Mouse (Mus musculus) G1E (cell line): ENCODE data around the gene Raly. TPM values are rescaled to one million over a fixed set of nuclear protein-coding genes. Genes with fewer than 3 reads are reported as not detected.

Experiments
- ATAC-seq: 2 replicates; pipeline ENCODE4 v1.8.0; 2016; ENCODE audit warnings: mild to moderate bottlenecking; ENCODE audit not compliant: insufficient number of reproducible peaks, poor library complexity, low FRiP score, severe bottlenecking; ENCODE audit errors: extremely low read depth
- DNase-seq: peaks from one replicate; pipeline ENCODE4 v3.0.0; 2012; ENCODE audit warnings: low spot score
- H3K27me3 ChIP-seq: 2 replicates; pipeline ENCODE4 v1.6.1; 2012; ENCODE audit warnings: mild to moderate bottlenecking, low read length, inconsistent platforms; ENCODE audit not compliant: insufficient read depth
- H3K36me3 ChIP-seq: replicated peaks from 2 replicates; pipeline ENCODE3; 2012; ENCODE audit warnings: mild to moderate bottlenecking, inconsistent platforms
- H3K4me1 ChIP-seq: 2 replicates; pipeline ENCODE4 v1.6.1; 2012; ENCODE audit warnings: low read depth, low read length, inconsistent platforms, mixed read lengths; ENCODE audit not compliant: insufficient read depth
- H3K4me3 ChIP-seq: 2 replicates; pipeline ENCODE4 v1.5.1; 2012; ENCODE audit warnings: low read depth, mild to moderate bottlenecking, inconsistent platforms, low read length, moderate library complexity, mixed read lengths
- H3K9me3 ChIP-seq: replicated peaks from 2 replicates; pipeline ENCODE4 v1.6.1; 2012; ENCODE audit warnings: inconsistent platforms
- CTCF ChIP-seq: IDR thresholded peaks from 2 replicates; pipeline ENCODE4 v1.5.1; 2012; ENCODE audit warnings: low read depth, low read length, inconsistent platforms, mixed read lengths
- GATA1 ChIP-seq: IDR thresholded peaks from 2 replicates; pipeline ENCODE4 v1.6.1; 2012; ENCODE audit warnings: borderline replicate concordance, low read length, inconsistent platforms, mixed read lengths
- GATA2 ChIP-seq: IDR thresholded peaks from 2 replicates; pipeline ENCODE4 v1.6.1; 2012; ENCODE audit warnings: low read depth, low read length, inconsistent platforms, borderline replicate concordance
- POLR2AphosphoS5 ChIP-seq: IDR thresholded peaks from 2 replicates; pipeline ENCODE4 v1.6.1; 2012; ENCODE audit warnings: low read depth, low read length, inconsistent platforms; ENCODE audit not compliant: insufficient replicate concordance
- TAL1 ChIP-seq: conservative IDR thresholded peaks from 2 replicates; pipeline ENCODE4 v1.6.1; 2012; ENCODE audit warnings: low read depth, low read length, inconsistent platforms, mixed read lengths
- polyA plus RNA-seq: library from polyadenylated mRNA; stranded (reverse); fragments of >175 nt; gene quantifications from 2 replicates; pipeline ENCODE4 v1.2.3, GENCODE M21; 2012
- total RNA-seq, 2 experiments: library from RNA; stranded (forward) in 1 of 2; stranded (reverse) in 1 of 2; fragments of 200-1000 nt in 1 of 2; fragments of >200 nt in 1 of 2; fragmentation: Nextera tagmentation in 1 of 2; gene quantifications; 2 replicates each; pipeline ENCODE4 v1.2.3; 2014 to 2017

Raly gene
- total and polyA plus RNA-seq, 3 experiments = 122 to 597 (median 173) TPM

DNA sequence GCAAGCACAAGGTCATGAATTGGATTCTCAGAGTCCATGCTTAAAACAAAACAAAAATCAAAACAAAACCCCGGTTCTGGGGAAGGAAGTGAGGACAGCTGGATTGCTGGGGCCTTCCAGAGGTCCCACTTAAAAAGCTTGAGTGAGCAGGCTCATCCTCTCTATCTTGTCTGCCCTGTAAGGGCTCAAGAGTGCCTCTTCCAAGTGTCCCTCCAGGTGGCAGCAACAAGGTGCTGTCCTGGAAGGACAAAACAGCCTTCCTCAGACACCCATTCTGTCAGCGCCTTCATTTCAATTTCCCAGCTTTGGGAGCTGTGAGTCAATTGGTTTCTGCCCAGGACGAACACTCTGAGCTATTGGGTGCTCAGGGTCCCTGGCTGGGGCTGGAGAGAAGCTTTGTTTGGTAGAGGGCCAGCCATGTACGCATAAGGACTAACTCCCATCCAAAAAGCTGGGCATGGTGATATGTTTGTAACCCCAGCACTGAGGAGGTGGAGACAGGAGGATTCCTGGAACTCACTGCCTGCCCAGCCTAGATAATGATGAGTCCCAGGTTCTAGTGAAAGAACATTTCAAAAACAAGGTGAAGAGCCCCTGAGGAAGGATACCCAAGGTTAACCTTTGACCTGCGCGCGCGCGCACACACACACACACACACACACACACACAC lies 25.9 kb upstream of the Raly start:
- TF ChIP-seq GATA1 = no peak
- TF ChIP-seq GATA2 = no peak
- TF ChIP-seq TAL1 = no peak
- TF ChIP-seq CTCF = no peak
- no peak for TF ChIP-seq POLR2AphosphoS5
- Histone ChIP-seq H3K9me3 (no peaks in the 10 kb centered on the region), H3K4me1 (peaks cover 30% of the 10 kb centered on the region), H3K27me3 (peaks cover 24% of the 10 kb centered on the region; the same call in 1 of the 2 replicates), H3K36me3 (no peaks in the 10 kb centered on the region), H3K4me3 (no peak overlapping the region)
- ATAC-seq = no peak
- no peak for DNase-seq

DNA sequence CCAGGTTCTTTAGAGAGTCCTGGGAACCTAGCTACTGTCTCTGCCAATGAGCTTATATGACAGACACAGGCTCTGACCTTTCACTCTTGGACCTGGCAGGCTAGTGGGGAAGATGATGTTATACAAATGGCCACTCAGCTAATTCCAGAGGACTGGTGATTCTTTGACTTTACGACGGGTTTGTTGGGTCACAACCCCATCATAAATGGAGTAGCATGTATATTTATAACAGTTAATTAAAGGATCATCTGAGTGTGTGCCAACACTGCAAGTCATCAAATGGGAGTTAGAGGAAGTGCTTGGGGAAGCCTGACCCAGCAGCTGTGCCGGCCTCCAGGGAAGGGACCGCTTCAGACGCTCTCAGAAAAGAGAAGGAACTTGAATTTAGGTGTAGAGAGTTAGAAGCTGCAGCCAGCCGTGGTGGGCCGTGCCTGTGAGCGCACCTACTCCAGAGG lies 25.3 kb upstream of the Raly start:
- Histone ChIP-seq H3K4me1 (peaks cover 30% of the 10 kb centered on the region), H3K36me3 (no peaks in the 10 kb centered on the region), H3K27me3 (peaks cover 20% of the 10 kb centered on the region; the same call in 1 of the 2 replicates), H3K9me3 (no peaks in the 10 kb centered on the region), H3K4me3 (no peak overlapping the region)
- no peak for TF ChIP-seq CTCF
- no peak for TF ChIP-seq GATA2
- TF ChIP-seq GATA1 = no peak
- no peak for TF ChIP-seq POLR2AphosphoS5
- no peak for TF ChIP-seq TAL1
- no peak for DNase-seq
- no peak for ATAC-seq

DNA sequence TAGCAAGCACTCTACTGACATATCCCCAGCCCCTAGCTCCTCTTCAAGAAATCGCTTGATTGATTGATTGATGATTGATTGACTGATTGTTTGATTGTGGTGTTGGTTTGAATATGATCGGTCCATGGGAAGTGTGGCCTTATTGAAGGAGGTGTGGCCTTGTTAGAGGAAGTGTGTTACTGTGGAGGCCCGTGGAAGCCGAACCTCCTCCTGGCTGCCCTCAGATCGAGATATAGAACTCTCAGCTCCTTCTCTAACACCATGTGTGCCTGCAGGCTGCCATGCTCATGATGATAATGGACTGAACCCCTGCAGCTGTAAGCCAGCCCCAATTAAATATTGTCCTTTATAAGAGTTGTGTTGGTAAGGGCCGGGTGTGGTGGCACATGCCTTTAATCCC lies 23.8 kb upstream of the Raly start:
- H3K36me3 ChIP-seq = no peaks in the 10 kb centered on the region
- peaks cover 30% of the 10 kb centered on the region for H3K4me1 ChIP-seq
- H3K4me3 ChIP-seq = no peak overlapping the region
- H3K27me3 ChIP-seq = peaks cover 10% of the 10 kb centered on the region; the same call in 1 of the 2 replicates
- H3K9me3 ChIP-seq = no peaks in the 10 kb centered on the region
- DNase-seq = no peak
- no peak for TF ChIP-seq GATA1
- TF ChIP-seq TAL1 = no peak
- no peak for TF ChIP-seq POLR2AphosphoS5
- TF ChIP-seq GATA2 = no peak
- TF ChIP-seq CTCF = no peak
- ATAC-seq = no peak

DNA sequence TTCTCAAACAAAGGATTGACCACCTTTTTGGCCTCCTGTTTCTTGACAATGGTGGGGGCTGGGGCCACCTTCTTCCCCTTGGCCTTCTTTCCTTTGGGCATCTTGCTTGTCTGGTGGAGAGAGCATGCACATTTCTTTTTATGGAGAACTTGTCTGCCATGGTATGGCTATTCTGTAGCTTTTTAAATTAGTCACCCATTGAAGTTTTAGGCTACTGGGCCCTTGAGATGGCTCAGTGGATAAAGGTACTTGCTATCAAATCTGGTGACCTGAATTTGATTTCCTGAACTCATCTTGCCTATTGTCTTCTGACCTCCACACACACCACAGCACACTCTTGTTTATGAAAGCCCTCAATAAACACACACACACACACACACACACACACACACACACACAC lies 21.0 kb upstream of the Raly start, which contains the start of gene Gm14214:
Gene Gm14214 (minus strand): TSS at position 101 of the 400 bp plus-strand sequence.
- ATAC-seq (no peak), DNase-seq (no peak)
- H3K27me3 ChIP-seq = peaks cover 4% of the 10 kb centered on the region; the same call in 1 of the 2 replicates
- H3K36me3 ChIP-seq = no peaks in the 10 kb centered on the region
- peaks cover 5% of the 10 kb centered on the region; the same call in 1 of the 2 replicates for H3K9me3 ChIP-seq
- H3K4me3 ChIP-seq = no peak within 1 kb of the TSS
- TF ChIP-seq CTCF (no peak), GATA2 (no peak), TAL1 (no peak), POLR2AphosphoS5 (no peak), GATA1 (no peak)
- peaks cover 28% of the 10 kb centered on the region for H3K4me1 ChIP-seq

DNA sequence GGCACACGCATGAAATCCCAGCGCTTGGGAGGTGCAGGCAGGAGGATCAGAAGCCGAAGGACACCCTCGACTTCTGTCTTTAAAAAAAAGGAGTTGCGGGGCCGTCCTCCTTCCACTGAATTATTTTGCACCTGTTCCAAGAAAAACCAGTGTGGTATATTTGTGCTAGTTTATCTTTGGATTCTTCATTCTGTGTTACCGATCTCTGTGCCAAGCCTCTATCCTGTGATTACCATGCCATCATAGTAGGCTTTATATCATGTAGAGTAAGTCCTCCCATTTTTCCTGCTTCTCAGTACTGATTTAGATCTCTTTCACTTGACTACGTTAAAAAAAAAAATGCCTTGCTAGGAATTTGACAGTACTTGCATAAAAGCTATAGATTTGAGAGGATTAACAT lies 19.3 kb upstream of the Raly start:
- Histone ChIP-seq H3K4me1 (peaks cover 18% of the 10 kb centered on the region), H3K9me3 (peaks cover 5% of the 10 kb centered on the region; the same call in 1 of the 2 replicates), H3K36me3 (no peaks in the 10 kb centered on the region), H3K4me3 (no peak overlapping the region), H3K27me3 (peaks cover 7% of the 10 kb centered on the region)
- TF ChIP-seq TAL1 = no peak
- no peak for ATAC-seq
- DNase-seq = no peak

DNA sequence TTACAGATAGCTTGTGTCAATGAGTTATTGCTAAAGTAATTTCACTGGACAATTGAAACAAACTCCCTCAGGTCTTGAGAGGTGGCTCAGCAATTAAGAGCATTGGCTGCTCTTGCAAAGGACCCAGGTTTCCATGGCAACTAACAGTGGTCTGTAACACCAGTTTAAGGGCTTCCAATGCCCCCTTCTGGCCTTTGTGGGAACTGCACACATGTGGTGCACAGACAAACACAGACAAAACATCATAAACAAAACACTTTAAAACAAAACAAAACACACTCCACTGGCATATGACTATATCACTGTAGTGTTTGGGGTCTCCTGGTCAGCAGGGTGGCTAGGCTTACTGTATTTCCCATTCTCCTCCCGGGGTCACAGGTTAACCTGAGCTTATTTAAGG lies 16.9 kb upstream of the Raly start:
- Histone ChIP-seq H3K27me3 (peaks cover 14% of the 10 kb centered on the region), H3K4me1 (peaks cover 9% of the 10 kb centered on the region; the same call in 1 of the 2 replicates), H3K4me3 (no peak overlapping the region), H3K9me3 (peaks cover 5% of the 10 kb centered on the region; the same call in 1 of the 2 replicates), H3K36me3 (no peaks in the 10 kb centered on the region)
- no peak for TF ChIP-seq POLR2AphosphoS5
- no peak for TF ChIP-seq CTCF
- no peak for TF ChIP-seq GATA2
- no peak for TF ChIP-seq TAL1
- no peak for TF ChIP-seq GATA1
- ATAC-seq (no peak), DNase-seq (no peak)
